Mouse (Mus musculus) heart, embryonic 13.5 days (tissue): ENCODE results near the gene Ahnak. TPM values are rescaled to one million over a fixed set of nuclear protein-coding genes. Genes with fewer than 3 reads are reported as not detected.

Experiments
- ATAC-seq: fragments of 200-750 bp; cut with Nextera tagmentation; 2 replicates; pipeline ENCODE4 v1.8.0; 2017; ENCODE audit warnings: moderate TSS enrichment; ENCODE audit not compliant: insufficient number of reproducible peaks, low FRiP score, low TSS enrichment; ENCODE audit errors: extremely low read depth
- H3K27ac ChIP-seq: fragments of 300-500 bp; sonication (generic); replicated peaks from 2 replicates; pipeline ENCODE4 v1.5.1; 2015; ENCODE audit warnings: moderate library complexity, mild to moderate bottlenecking, inconsistent platforms
- H3K27me3 ChIP-seq: fragments of 300-500 bp; sonication (generic); replicated peaks from 2 replicates; pipeline ENCODE4 v1.6.1; 2015; ENCODE audit warnings: mild to moderate bottlenecking, inconsistent platforms
- H3K36me3 ChIP-seq: fragments of 300-500 bp; sonication (generic); 2 replicates; pipeline ENCODE4 v1.6.1; 2015; ENCODE audit warnings: mild to moderate bottlenecking, inconsistent platforms
- H3K4me1 ChIP-seq: fragments of 300-500 bp; sonication (generic); 2 replicates; pipeline ENCODE4 v1.6.1; 2015; ENCODE audit warnings: inconsistent platforms
- H3K4me2 ChIP-seq: fragments of 300-500 bp; sonication (generic); 2 replicates; pipeline ENCODE4 v1.6.1; 2015; ENCODE audit warnings: inconsistent platforms, mild to moderate bottlenecking, moderate library complexity
- H3K4me3 ChIP-seq: fragments of 300-500 bp; sonication (generic); 2 replicates; pipeline ENCODE4 v1.5.1; 2015; ENCODE audit warnings: moderate library complexity, mild to moderate bottlenecking, inconsistent platforms
- H3K9ac ChIP-seq: fragments of 300-500 bp; sonication (generic); 2 replicates; pipeline ENCODE4 v1.6.1; 2015; ENCODE audit warnings: inconsistent platforms, mild to moderate bottlenecking, moderate library complexity
- H3K9me3 ChIP-seq: fragments of 300-500 bp; sonication (generic); 2 replicates; pipeline ENCODE4 v1.6.1; 2016; ENCODE audit warnings: inconsistent platforms
- WGBS: fragments of 180-500 bp; shearing (Covaris S2); methylation state at CpG from one replicate; pipeline ENCODE4 v1.1.7; 2015; ENCODE audit warnings: mixed read lengths; 5-methylcytosine and 5-hydroxymethylcytosine counted together
- polyA plus RNA-seq: library from polyadenylated mRNA; unstranded; fragments of >200 nt; fragmentation: Nextera tagmentation; extraction: Ambion mirVana; gene quantifications from 2 replicates; pipeline ENCODE4 v1.2.1, GENCODE M21; 2015

The Ahnak gene
- polyA plus RNA-seq, 1 experiment from 2014 or later: 22.8 TPM

GRCm38 (mm10) chr19:9032502-9033129 is 43.5 kb downstream of the Ahnak start:
- no peaks in the 10 kb centered on the region for H3K9me3 ChIP-seq
- H3K4me2 ChIP-seq: no peak overlapping the region
- WGBS: 52% methylated on average over 7 of the region's 7 CpGs
- peaks cover 53% of the 10 kb centered on the region for H3K4me1 ChIP-seq
- H3K9ac ChIP-seq: no peak overlapping the region
- no peaks in the 10 kb centered on the region for H3K27me3 ChIP-seq
- ATAC-seq: no peak
- no peaks in the 10 kb centered on the region for H3K36me3 ChIP-seq
- H3K27ac ChIP-seq: peak overlapping the region; percentile 46
- no peak overlapping the region for H3K4me3 ChIP-seq

- Histone ChIP-seq H3K27ac (peak overlapping the region; percentile 46; the same call in 1 of the 2 replicates), H3K36me3 (no peaks in the 10 kb centered on the region), H3K4me3 (no peak overlapping the region), H3K9ac (0 out of 2 replicates have a peak overlapping the region, but pooled peaks have one; percentile 5), H3K4me2 (no peak overlapping the region), H3K27me3 (no peaks in the 10 kb centered on the region), H3K9me3 (no peaks in the 10 kb centered on the region), H3K4me1 (peaks cover 43% of the 10 kb centered on the region)
- ATAC-seq: no peak
- 51% methylated on average over 9 of the region's 9 CpGs for WGBS
Observed at GRCm38 (mm10) chr19:9033412-9034340, 44.6 kb downstream of the Ahnak start.

DNA sequence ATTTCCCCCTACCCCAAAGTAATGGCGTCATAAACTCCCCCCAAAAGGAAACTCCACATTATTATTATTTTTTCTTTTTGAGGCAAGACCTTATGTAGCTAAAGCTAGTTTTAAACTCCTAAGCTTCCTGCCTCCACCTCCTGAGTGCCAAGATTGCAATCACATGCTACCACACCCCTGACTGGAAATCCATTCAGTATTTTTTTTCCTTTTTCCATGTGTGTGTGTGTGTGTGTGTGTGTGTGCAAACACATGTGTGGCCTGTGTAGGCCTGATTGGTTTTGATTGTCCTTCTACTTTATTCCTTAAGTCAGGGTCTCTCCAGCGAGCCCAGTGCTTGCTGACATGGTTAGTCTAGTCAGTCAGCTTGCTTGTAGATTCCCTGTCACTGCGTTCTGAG is 45.4 kb downstream of the Ahnak start:
- Histone ChIP-seq H3K4me2 (no peak overlapping the region), H3K9ac (no peak overlapping the region), H3K27ac (no peak overlapping the region), H3K27me3 (no peaks in the 10 kb centered on the region), H3K9me3 (no peaks in the 10 kb centered on the region), H3K36me3 (no peaks in the 10 kb centered on the region), H3K4me3 (no peak overlapping the region), H3K4me1 (peaks cover 39% of the 10 kb centered on the region)
- 87% methylated on average over 3 of the region's 3 CpGs for WGBS
- no peak for ATAC-seq

- H3K4me2 ChIP-seq: no peak overlapping the region
- no peak overlapping the region for H3K4me3 ChIP-seq
- H3K27ac ChIP-seq: no peak overlapping the region
- no peak overlapping the region for H3K9ac ChIP-seq
- H3K36me3 ChIP-seq: no peaks in the 10 kb centered on the region
- H3K4me1 ChIP-seq: peaks cover 39% of the 10 kb centered on the region
- no peaks in the 10 kb centered on the region for H3K9me3 ChIP-seq
- 71% methylated on average over 3 of the region's 3 CpGs for WGBS
- no peak for ATAC-seq
- no peaks in the 10 kb centered on the region for H3K27me3 ChIP-seq
Observed at GRCm38 (mm10) chr19:9035101-9035500, 46.0 kb downstream of the Ahnak start.

GRCm38 (mm10) chr19:9038136-9038535 is 49.1 kb downstream of the Ahnak start:
- Histone ChIP-seq H3K36me3 (no peaks in the 10 kb centered on the region), H3K9me3 (no peaks in the 10 kb centered on the region), H3K4me2 (no peak overlapping the region), H3K27ac (no peak overlapping the region), H3K27me3 (no peaks in the 10 kb centered on the region), H3K9ac (no peak overlapping the region), H3K4me1 (peaks cover 23% of the 10 kb centered on the region), H3K4me3 (no peak overlapping the region)
- WGBS: 65% methylated on average over 3 of the region's 3 CpGs
- ATAC-seq: no peak

GRCm38 (mm10) chr19:9039266-9039665 is 50.2 kb downstream of the Ahnak start:
- Histone ChIP-seq H3K4me2 (no peak overlapping the region), H3K36me3 (no peaks in the 10 kb centered on the region), H3K27me3 (no peaks in the 10 kb centered on the region), H3K9me3 (no peaks in the 10 kb centered on the region), H3K9ac (no peak overlapping the region), H3K27ac (no peak overlapping the region), H3K4me3 (no peak overlapping the region), H3K4me1 (peaks cover 15% of the 10 kb centered on the region)
- WGBS: 61% methylated on average over 4 of the region's 4 CpGs
- no peak for ATAC-seq

DNA sequence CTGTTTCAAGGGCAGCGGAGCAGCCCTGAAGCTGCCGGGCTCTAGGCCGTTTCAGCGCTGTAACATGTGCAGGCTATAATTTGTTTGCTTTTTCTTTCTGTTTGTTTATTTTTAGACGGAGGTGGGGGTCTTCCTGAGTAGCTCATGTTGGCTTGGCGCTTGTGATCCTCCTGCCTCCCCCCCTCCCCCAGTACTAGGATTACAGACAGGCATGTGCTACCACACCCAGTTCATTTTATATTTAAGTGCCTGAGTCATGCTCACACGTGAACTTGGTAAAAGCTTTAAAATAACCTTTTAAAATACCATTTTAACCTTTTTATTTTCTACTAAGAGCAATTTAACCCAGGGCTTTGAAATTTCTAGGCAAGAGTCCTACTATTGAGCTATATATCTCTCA is 50.8 kb downstream of the Ahnak start:
- H3K9ac ChIP-seq: no peak overlapping the region
- H3K4me1 ChIP-seq: peaks cover 17% of the 10 kb centered on the region
- no peaks in the 10 kb centered on the region for H3K36me3 ChIP-seq
- 43% methylated on average over 7 of the region's 7 CpGs for WGBS
- no peaks in the 10 kb centered on the region for H3K9me3 ChIP-seq
- no peaks in the 10 kb centered on the region for H3K27me3 ChIP-seq
- ATAC-seq: no peak
- H3K27ac ChIP-seq: no peak overlapping the region
- no peak overlapping the region for H3K4me2 ChIP-seq
- H3K4me3 ChIP-seq: no peak overlapping the region

DNA sequence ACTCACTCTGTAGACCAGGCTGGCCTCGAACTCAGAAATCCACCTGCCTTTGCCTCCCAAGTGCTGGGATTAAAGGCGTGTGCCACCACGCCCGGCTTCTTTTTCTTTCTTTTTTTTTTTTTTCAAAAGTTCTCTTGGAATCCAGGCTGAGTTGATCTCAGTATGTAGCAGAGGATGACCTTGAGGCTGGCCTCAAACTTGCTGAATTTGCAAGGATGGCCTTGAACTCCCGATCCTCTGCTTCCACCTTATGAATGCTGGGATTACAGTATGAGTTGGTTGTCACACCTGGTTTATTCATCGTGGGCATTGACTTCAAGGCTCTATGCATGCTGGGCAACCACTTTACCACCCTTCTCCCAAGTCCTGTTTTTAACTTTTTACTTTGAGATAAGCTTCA is 51.6 kb downstream of the Ahnak start:
- 82% methylated on average over 6 of the region's 6 CpGs for WGBS
- no peak for ATAC-seq
- Histone ChIP-seq H3K4me1 (peaks cover 17% of the 10 kb centered on the region), H3K9me3 (no peaks in the 10 kb centered on the region), H3K36me3 (no peaks in the 10 kb centered on the region), H3K9ac (no peak overlapping the region), H3K4me3 (no peak overlapping the region), H3K27me3 (no peaks in the 10 kb centered on the region), H3K4me2 (no peak overlapping the region), H3K27ac (no peak overlapping the region)

DNA sequence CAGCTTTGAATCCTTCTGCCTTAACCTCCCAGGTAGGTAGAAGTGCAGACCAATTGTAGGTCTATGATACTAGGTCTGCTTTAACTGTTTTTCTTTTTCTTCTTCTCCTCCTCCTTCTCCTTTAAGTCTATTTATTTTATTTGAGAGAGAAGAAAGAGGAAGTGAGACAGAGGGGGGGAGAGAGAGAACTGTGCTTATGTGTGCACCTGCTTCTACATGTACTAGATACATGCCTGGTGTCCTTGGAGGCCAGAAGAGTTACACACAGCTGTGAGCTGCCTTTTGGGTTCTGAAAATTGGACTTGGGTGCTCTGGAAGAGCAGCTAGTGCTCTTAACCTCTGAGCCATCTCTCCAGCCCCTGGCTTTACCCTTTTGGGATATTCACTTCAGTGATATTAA is 52.0 kb downstream of the Ahnak start:
- H3K4me1 ChIP-seq: peaks cover 17% of the 10 kb centered on the region
- ATAC-seq: no peak
- no peaks in the 10 kb centered on the region for H3K27me3 ChIP-seq
- no peak overlapping the region for H3K27ac ChIP-seq
- no peak overlapping the region for H3K9ac ChIP-seq
- H3K4me2 ChIP-seq: no peak overlapping the region
- no peaks in the 10 kb centered on the region for H3K36me3 ChIP-seq
- H3K9me3 ChIP-seq: no peaks in the 10 kb centered on the region
- H3K4me3 ChIP-seq: no peak overlapping the region

- no peaks in the 10 kb centered on the region for H3K36me3 ChIP-seq
- WGBS: 86% methylated on average over 1 of the region's 1 CpGs
- H3K9me3 ChIP-seq: no peaks in the 10 kb centered on the region
- no peak overlapping the region for H3K4me2 ChIP-seq
- no peak for ATAC-seq
- H3K4me1 ChIP-seq: peaks cover 33% of the 10 kb centered on the region
- H3K4me3 ChIP-seq: no peak overlapping the region
- H3K27ac ChIP-seq: no peak overlapping the region
- no peaks in the 10 kb centered on the region for H3K27me3 ChIP-seq
- no peak overlapping the region for H3K9ac ChIP-seq
Observed at GRCm38 (mm10) chr19:9043123-9043522, 54.0 kb downstream of the Ahnak start.

DNA sequence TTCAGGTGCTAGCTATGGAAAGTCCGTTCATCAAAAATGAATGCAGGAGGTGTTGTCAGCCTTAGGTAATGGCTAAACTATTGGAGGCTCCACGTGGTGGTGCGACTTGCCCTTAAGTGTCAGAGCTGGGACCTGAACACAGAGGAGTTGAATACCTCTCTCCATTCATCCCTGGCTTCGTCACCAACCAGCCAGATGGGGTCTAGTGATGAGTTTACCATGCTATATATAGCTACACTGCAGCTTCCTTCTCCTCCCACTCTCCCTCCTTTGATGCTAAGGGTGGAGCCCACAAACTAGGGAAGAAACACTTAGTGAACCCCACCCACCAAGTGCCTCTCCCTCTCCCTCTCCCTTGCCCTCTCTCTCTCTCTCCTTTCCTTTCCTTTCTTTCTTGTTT is 55.2 kb downstream of the Ahnak start:
- Histone ChIP-seq H3K27me3 (no peaks in the 10 kb centered on the region), H3K4me1 (peaks cover 38% of the 10 kb centered on the region), H3K4me3 (no peak overlapping the region), H3K27ac (no peak overlapping the region), H3K9me3 (no peaks in the 10 kb centered on the region), H3K4me2 (no peak overlapping the region), H3K36me3 (no peaks in the 10 kb centered on the region), H3K9ac (no peak overlapping the region)
- ATAC-seq: no peak
- WGBS: 47% methylated on average over 4 of the region's 4 CpGs
